Mouse (Mus musculus) yolk sac, embryonic 10.5 days (tissue): ENCODE data around the gene Fuz.
A peak's percentile ranks its signal among the peaks of the same experiment; 100 is the strongest.

Source experiments
- DNase-seq: peaks from one replicate; pipeline ENCODE4 v3.0.0-alpha.2; 2017; ENCODE audit warnings: low spot score

Gene Fuz

GRCm38 (mm10) chr7:44929204-44930151, 33.6 kb downstream of the Fuz start, which contains the start of gene Ap2a1:
Gene Ap2a1, minus strand, starts transcription at chr7:44929496.
- DNase-seq: peak; percentile 100

- DNase-seq: no peak
Observed at GRCm38 (mm10) chr7:44938680-44939079, 42.8 kb downstream of the Fuz start.

GRCm38 (mm10) chr7:44942904-44943303, 47.0 kb downstream of the Fuz start, which contains the start of gene Tsks:
Gene Tsks, plus strand, starts transcription at chr7:44943204.
- no peak for DNase-seq

GRCm38 (mm10) chr7:44949922-44950321, 54.0 kb downstream of the Fuz start:
- DNase-seq: no peak

GRCm38 (mm10) chr7:44951960-44952359, 56.1 kb downstream of the Fuz start:
- peak; percentile 67 for DNase-seq
